Mouse (Mus musculus) splenic B cell, adult 2 months (primary cell): ENCODE measurements around the gene Secisbp2l.

Source experiments
- DNase-seq: peaks from one replicate; pipeline ENCODE4 v3.0.0-alpha.2; 2011; ENCODE audit warnings: low read depth, low spot score
- H3K27me3 ChIP-seq: 2 replicates; pipeline ENCODE4 v1.6.1; 2012; ENCODE audit warnings: mild to moderate bottlenecking, low read length, moderate library complexity, mixed read lengths; ENCODE audit not compliant: control insufficient read depth, poor library complexity, insufficient read depth, severe bottlenecking
- H3K36me3 ChIP-seq: 2 replicates; pipeline ENCODE4 v1.6.1; 2012; ENCODE audit warnings: mild to moderate bottlenecking, low read length, moderate library complexity, mixed read lengths; ENCODE audit not compliant: control insufficient read depth, poor library complexity, insufficient read depth, severe bottlenecking

Gene Secisbp2l

DNA sequence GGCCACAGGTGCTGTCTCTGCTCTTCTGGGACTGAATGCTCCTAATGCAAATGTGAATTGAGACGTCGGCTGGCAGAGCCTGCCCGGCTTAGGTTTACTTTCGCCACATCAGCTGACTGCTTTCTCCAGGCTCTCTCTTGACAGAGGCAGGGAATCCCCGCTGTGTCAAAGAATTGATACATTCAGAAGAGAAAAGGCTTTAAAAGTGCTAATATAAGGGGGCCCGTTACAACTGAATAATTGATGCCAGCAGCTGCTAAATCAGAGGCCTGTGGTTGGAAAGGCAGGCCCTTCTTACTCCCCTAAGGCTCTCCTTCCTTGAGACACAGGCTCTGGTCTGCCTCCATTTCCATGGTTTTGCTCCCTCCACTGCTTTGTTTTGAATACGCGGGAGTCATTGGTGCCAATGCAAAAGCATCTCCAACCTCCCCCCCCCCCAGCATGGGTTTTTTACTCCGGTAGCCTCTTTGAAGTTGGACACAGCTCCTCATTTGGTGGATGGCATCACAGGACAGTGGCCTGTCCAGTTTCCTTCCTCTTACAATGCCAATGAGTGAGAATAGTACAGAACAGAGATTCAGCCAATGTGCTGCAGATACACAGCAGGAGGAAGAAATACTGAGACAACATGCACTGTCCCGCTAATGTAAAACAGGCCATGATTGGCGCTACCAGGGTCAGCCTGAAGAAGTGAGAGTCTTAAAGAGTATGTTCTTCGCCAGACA is 77.6 kb downstream of the Secisbp2l start:
- no peaks in the 10 kb centered on the region for H3K27me3 ChIP-seq
- no peak for DNase-seq
- H3K36me3 ChIP-seq = no peaks in the 10 kb centered on the region

DNA sequence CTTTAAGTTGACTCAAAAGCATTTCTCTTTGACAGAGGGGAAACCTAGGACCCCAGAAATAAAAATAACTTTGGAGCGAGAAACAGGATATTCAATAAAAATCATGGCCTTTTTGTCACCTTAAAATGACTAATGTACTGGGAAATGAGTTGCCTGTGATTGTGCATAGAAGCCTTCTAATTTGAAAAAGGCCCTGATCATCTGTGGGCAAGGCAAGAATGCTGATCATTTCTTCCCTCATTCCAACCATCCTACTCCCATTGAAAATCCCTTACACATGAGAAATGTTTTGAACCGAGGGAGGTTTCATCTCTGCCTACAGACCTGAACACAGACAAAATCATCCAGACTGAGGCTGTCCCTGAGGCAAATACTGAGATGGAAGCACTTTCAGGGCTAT is 79.8 kb downstream of the Secisbp2l start:
- Histone ChIP-seq H3K27me3 (no peaks in the 10 kb centered on the region), H3K36me3 (no peaks in the 10 kb centered on the region)
- DNase-seq = no peak

DNA sequence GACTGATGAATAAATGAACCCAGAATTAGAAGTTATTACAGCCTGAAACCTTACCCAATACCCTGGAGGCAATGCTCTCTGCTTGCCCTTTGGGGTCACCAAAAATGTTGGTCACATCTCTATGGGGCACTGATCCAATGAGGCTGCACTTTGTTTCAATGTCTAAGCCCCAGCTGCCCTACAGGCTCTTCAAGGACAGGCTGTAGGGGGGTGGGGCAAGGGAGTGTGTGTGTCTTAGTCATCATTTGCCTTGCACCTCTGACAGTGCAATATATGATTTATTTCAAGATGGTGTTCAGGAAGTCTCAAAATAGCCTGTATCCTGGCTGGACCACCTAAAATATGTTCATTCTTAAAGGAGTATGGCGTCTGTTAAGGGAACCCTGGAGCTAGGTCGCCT is 81.1 kb downstream of the Secisbp2l start:
- DNase-seq = no peak
- Histone ChIP-seq H3K27me3 (no peaks in the 10 kb centered on the region), H3K36me3 (no peaks in the 10 kb centered on the region)

- H3K36me3 ChIP-seq = no peaks in the 10 kb centered on the region
- DNase-seq = no peak
- H3K27me3 ChIP-seq = no peaks in the 10 kb centered on the region
Observed at GRCm38 (mm10) chr2:125696219-125696618, 86.5 kb downstream of the Secisbp2l start.

DNA sequence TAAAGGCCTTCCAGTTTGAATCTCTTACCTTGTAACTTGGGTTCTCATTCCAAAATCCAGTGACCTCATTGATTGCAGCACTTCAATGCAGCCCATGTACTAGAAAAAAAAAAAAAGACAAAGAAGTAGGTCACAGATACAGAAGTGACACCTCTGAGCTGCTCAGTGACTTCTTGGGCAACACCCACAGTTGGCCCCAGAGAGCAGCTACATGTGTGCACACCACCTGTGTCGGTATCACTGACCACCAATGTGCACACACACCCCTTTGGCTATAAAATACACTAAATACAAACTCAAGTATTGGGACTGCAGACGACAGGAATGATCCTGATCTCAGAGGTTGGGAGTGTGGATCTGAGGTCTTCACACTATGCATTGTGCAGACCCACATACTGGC is 87.9 kb downstream of the Secisbp2l start:
- no peaks in the 10 kb centered on the region for H3K27me3 ChIP-seq
- no peaks in the 10 kb centered on the region for H3K36me3 ChIP-seq
- DNase-seq = no peak

DNA sequence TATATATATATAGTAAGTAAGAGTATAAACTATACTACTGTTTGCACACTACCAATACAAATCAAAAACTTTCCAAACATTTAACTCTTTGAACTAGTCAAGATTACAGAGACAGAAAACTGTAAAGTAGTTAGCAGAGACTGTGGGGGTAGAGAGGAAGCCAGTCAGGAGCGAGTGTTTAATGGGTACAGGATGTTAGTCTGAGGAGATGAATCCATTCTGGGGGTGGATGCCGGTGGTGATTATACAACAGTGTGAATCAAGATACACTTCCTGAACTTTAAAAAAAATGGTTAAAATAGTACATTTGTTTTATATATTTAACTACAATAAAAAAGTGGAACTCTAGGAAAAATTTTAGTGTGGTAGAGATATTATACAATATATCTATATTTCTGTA is 90.7 kb downstream of the Secisbp2l start:
- no peaks in the 10 kb centered on the region for H3K27me3 ChIP-seq
- H3K36me3 ChIP-seq = no peaks in the 10 kb centered on the region
- no peak for DNase-seq
